Mouse (Mus musculus): Measurements from ENCODE around the gene Slc2a13.

Slc2a13 gene

GRCm38 (mm10) chr15:91573111-91573538, at the start of gene Slc2a13:
Gene Slc2a13 (minus strand): TSS chr15:91573261.
- DNase-seq = peak; percentile 91

GRCm38 (mm10) chr15:91616016-91616415, 43.0 kb upstream of the Slc2a13 start:
- DNase-seq = no peak

- no peak for DNase-seq
These were observed 42.5 kb upstream of the Slc2a13 start for GRCm38 (mm10) chr15:91615532-91615931.

- no peak for DNase-seq
These were observed 41.1 kb upstream of the Slc2a13 start for GRCm38 (mm10) chr15:91613981-91614665.

GRCm38 (mm10) chr15:91609713-91610112, 36.7 kb upstream of the Slc2a13 start:
- DNase-seq = peak; percentile 86

- no peak for DNase-seq
These were observed 35.8 kb upstream of the Slc2a13 start for GRCm38 (mm10) chr15:91608811-91609210.

- DNase-seq = peak; percentile 32
These were observed 28.1 kb upstream of the Slc2a13 start for GRCm38 (mm10) chr15:91601197-91601596.

- DNase-seq = no peak
These were observed 24.2 kb upstream of the Slc2a13 start for GRCm38 (mm10) chr15:91597290-91597689.

- DNase-seq = peak; percentile 90
These were observed 1.4 kb upstream of the Slc2a13 start for GRCm38 (mm10) chr15:91574492-91574891.

- peak; percentile 60 for DNase-seq
These were observed 516 bp downstream of the Slc2a13 start for GRCm38 (mm10) chr15:91572421-91573069.

- DNase-seq = no peak
These were observed 1.1 kb downstream of the Slc2a13 start for GRCm38 (mm10) chr15:91571981-91572380.

- no peak for DNase-seq
These were observed 6.3 kb downstream of the Slc2a13 start for GRCm38 (mm10) chr15:91566784-91567183.

- DNase-seq = no peak
These were observed 7.9 kb downstream of the Slc2a13 start for GRCm38 (mm10) chr15:91565025-91565605.

- no peak for DNase-seq
These were observed 11.3 kb downstream of the Slc2a13 start for GRCm38 (mm10) chr15:91561728-91562127.

GRCm38 (mm10) chr15:91555336-91555736, 17.7 kb downstream of the Slc2a13 start:
- no peak for DNase-seq

GRCm38 (mm10) chr15:91548586-91549268, 24.3 kb downstream of the Slc2a13 start:
- no peak for DNase-seq

- no peak for DNase-seq
These were observed 28.5 kb downstream of the Slc2a13 start for GRCm38 (mm10) chr15:91544586-91544985.

- no peak for DNase-seq
These were observed 34.6 kb downstream of the Slc2a13 start for GRCm38 (mm10) chr15:91538439-91538838.

- DNase-seq = no peak
These were observed 46.2 kb downstream of the Slc2a13 start for GRCm38 (mm10) chr15:91526876-91527275.

- DNase-seq = no peak
These were observed 46.9 kb downstream of the Slc2a13 start for GRCm38 (mm10) chr15:91526166-91526565.

GRCm38 (mm10) chr15:91524451-91524850, 48.6 kb downstream of the Slc2a13 start:
- no peak for DNase-seq

- DNase-seq = no peak
These were observed 69.8 kb downstream of the Slc2a13 start for GRCm38 (mm10) chr15:91503291-91503690.

GRCm38 (mm10) chr15:91502661-91503060, 70.4 kb downstream of the Slc2a13 start:
- DNase-seq = peak; percentile 37
